Mouse (Mus musculus): ENCODE measurements around the gene Nrxn1. TPM values are rescaled to one million over a fixed set of nuclear protein-coding genes. Genes with fewer than 3 reads are reported as not detected.

The Nrxn1 gene
- 0.05 TPM for polyA plus RNA-seq (2012; fragmentation: generic; extraction: Trizol)

- H3K4me3 ChIP-seq = no peak within 1 kb of the TSS
Observed at GRCm38 (mm10) chr17:91093042-91093080, at the start of gene Nrxn1. TSS of gene Nrxn1 (minus strand) at chr17:91093071.

GRCm38 (mm10) chr17:91136859-91137258 lies 44.0 kb upstream of the Nrxn1 start:
- H3K4me2 ChIP-seq (ENCODE audit: low read depth) = no peak overlapping the region
- no peaks in the 10 kb centered on the region for H3K36me3 ChIP-seq (ENCODE audit: control insufficient read depth, insufficient read depth)
- no peaks in the 10 kb centered on the region for H3K27me3 ChIP-seq (ENCODE audit: control insufficient read depth, insufficient read depth, insufficient read length)
- no peak overlapping the region for H3K4me3 ChIP-seq
- H3K79me2 ChIP-seq (ENCODE audit: control insufficient read depth, insufficient read depth) = no peaks in the 10 kb centered on the region
- no peak overlapping the region for H3ac ChIP-seq (ENCODE audit: control insufficient read depth, insufficient read length)
- TF ChIP-seq POLR2A (IDR thresholded peaks at IDR 0.05; ENCODE audit: insufficient read length, low read depth) (no peak), MAX (IDR thresholded peaks at IDR 0.05; ENCODE audit: low read depth) (no peak), POLR2AphosphoS2 (IDR thresholded peaks at IDR 0.05; ENCODE audit: insufficient read length, low read depth) (no peak), CEBPB (IDR thresholded peaks at IDR 0.05; ENCODE audit: insufficient read depth, poor library complexity, severe bottlenecking) (no peak), TCF12 (IDR thresholded peaks at IDR 0.05; ENCODE audit: insufficient read depth, poor library complexity, severe bottlenecking) (no peak), MYOD1 (IDR thresholded peaks at IDR 0.05; ENCODE audit: control insufficient read depth in 1 of 3, insufficient read length in 2 of 3, low read depth in 2 of 3) (no peak), TCF3 (IDR thresholded peaks at IDR 0.05; ENCODE audit: insufficient read length, low read depth) (no peak), SRF (IDR thresholded peaks at IDR 0.05; ENCODE audit: control insufficient read depth, insufficient read length, low read depth) (no peak), MYOG (IDR thresholded peaks at IDR 0.05; ENCODE audit: control insufficient read depth in 1 of 3, insufficient read depth in 1 of 3, insufficient read length in 2 of 3, low read depth in 2 of 3) (no peak), REST (IDR thresholded peaks at IDR 0.05; ENCODE audit: insufficient read depth, insufficient read length) (no peak), USF1 (IDR thresholded peaks at IDR 0.05; ENCODE audit: low read depth) (no peak), E2F4 (IDR thresholded peaks at IDR 0.05; ENCODE audit: insufficient read depth) (no peak)

More at GRCm38 (mm10) chr17:91093042-91093080, at the start of gene Nrxn1:
- Histone ChIP-seq H3K79me2 (ENCODE audit: control insufficient read depth, insufficient read depth) (no peaks in the 10 kb centered on the region), H3K36me3 (ENCODE audit: control insufficient read depth, insufficient read depth) (no peaks in the 10 kb centered on the region), H3K27me3 (ENCODE audit: control insufficient read depth, insufficient read depth, insufficient read length) (no peaks in the 10 kb centered on the region), H3ac (ENCODE audit: control insufficient read depth, insufficient read length) (no peak within 1 kb of the TSS), H3K4me2 (ENCODE audit: low read depth) (peak within 1 kb of the TSS; percentile 65)
- TF ChIP-seq POLR2AphosphoS2 (IDR thresholded peaks at IDR 0.05; ENCODE audit: insufficient read length, low read depth) (no peak), MYOD1 (IDR thresholded peaks at IDR 0.05; ENCODE audit: control insufficient read depth in 1 of 3, insufficient read length in 2 of 3, low read depth in 2 of 3) (no peak), E2F4 (IDR thresholded peaks at IDR 0.05; ENCODE audit: insufficient read depth) (no peak), SRF (IDR thresholded peaks at IDR 0.05; ENCODE audit: control insufficient read depth, insufficient read length, low read depth) (no peak), TCF12 (IDR thresholded peaks at IDR 0.05; ENCODE audit: insufficient read depth, poor library complexity, severe bottlenecking) (no peak), USF1 (IDR thresholded peaks at IDR 0.05; ENCODE audit: low read depth) (no peak), MAX (IDR thresholded peaks at IDR 0.05; ENCODE audit: low read depth) (no peak), POLR2A (IDR thresholded peaks at IDR 0.05; ENCODE audit: insufficient read length, low read depth) (no peak), REST (IDR thresholded peaks at IDR 0.05; ENCODE audit: insufficient read depth, insufficient read length) (no peak), TCF3 (IDR thresholded peaks at IDR 0.05; ENCODE audit: insufficient read length, low read depth) (no peak), MYOG (IDR thresholded peaks at IDR 0.05; ENCODE audit: control insufficient read depth in 1 of 3, insufficient read depth in 1 of 3, insufficient read length in 2 of 3, low read depth in 2 of 3) (no peak), CEBPB (IDR thresholded peaks at IDR 0.05; ENCODE audit: insufficient read depth, poor library complexity, severe bottlenecking) (no peak)

- no peaks in the 10 kb centered on the region for H3K36me3 ChIP-seq (ENCODE audit: control insufficient read depth, insufficient read depth)
- no peak for TF ChIP-seq MAX (IDR thresholded peaks at IDR 0.05; ENCODE audit: low read depth)
- no peak for TF ChIP-seq TCF3 (IDR thresholded peaks at IDR 0.05; ENCODE audit: insufficient read length, low read depth)
- TF ChIP-seq SRF (IDR thresholded peaks at IDR 0.05; ENCODE audit: control insufficient read depth, insufficient read length, low read depth) = no peak
- no peak for TF ChIP-seq USF1 (IDR thresholded peaks at IDR 0.05; ENCODE audit: low read depth)
- no peak for TF ChIP-seq MYOG (IDR thresholded peaks at IDR 0.05; ENCODE audit: control insufficient read depth in 1 of 3, insufficient read depth in 1 of 3, insufficient read length in 2 of 3, low read depth in 2 of 3)
- no peak for TF ChIP-seq REST (IDR thresholded peaks at IDR 0.05; ENCODE audit: insufficient read depth, insufficient read length)
- no peak for TF ChIP-seq TCF12 (IDR thresholded peaks at IDR 0.05; ENCODE audit: insufficient read depth, poor library complexity, severe bottlenecking)
- no peak for TF ChIP-seq POLR2AphosphoS2 (IDR thresholded peaks at IDR 0.05; ENCODE audit: insufficient read length, low read depth)
- TF ChIP-seq POLR2A (IDR thresholded peaks at IDR 0.05; ENCODE audit: insufficient read length, low read depth) = no peak
- no peak for TF ChIP-seq E2F4 (IDR thresholded peaks at IDR 0.05; ENCODE audit: insufficient read depth)
- no peak for TF ChIP-seq MYOD1 (IDR thresholded peaks at IDR 0.05; ENCODE audit: control insufficient read depth in 1 of 3, insufficient read length in 2 of 3, low read depth in 2 of 3)
Observed at GRCm38 (mm10) chr17:91112880-91113628, 20.2 kb upstream of the Nrxn1 start.

GRCm38 (mm10) chr17:91112085-91112484 lies 19.2 kb upstream of the Nrxn1 start:
- Histone ChIP-seq H3K4me3 (no peak overlapping the region), H3K79me2 (ENCODE audit: control insufficient read depth, insufficient read depth) (no peaks in the 10 kb centered on the region), H3K27me3 (ENCODE audit: control insufficient read depth, insufficient read depth, insufficient read length) (no peaks in the 10 kb centered on the region), H3ac (ENCODE audit: control insufficient read depth, insufficient read length) (no peak overlapping the region), H3K36me3 (ENCODE audit: control insufficient read depth, insufficient read depth) (no peaks in the 10 kb centered on the region), H3K4me2 (ENCODE audit: low read depth) (no peak overlapping the region)
- TF ChIP-seq USF1 (IDR thresholded peaks at IDR 0.05; ENCODE audit: low read depth) (no peak), CEBPB (IDR thresholded peaks at IDR 0.05; ENCODE audit: insufficient read depth, poor library complexity, severe bottlenecking) (no peak), POLR2AphosphoS2 (IDR thresholded peaks at IDR 0.05; ENCODE audit: insufficient read length, low read depth) (no peak), REST (IDR thresholded peaks at IDR 0.05; ENCODE audit: insufficient read depth, insufficient read length) (no peak), MYOD1 (IDR thresholded peaks at IDR 0.05; ENCODE audit: control insufficient read depth in 1 of 3, insufficient read length in 2 of 3, low read depth in 2 of 3) (no peak), POLR2A (IDR thresholded peaks at IDR 0.05; ENCODE audit: insufficient read length, low read depth) (no peak), TCF3 (IDR thresholded peaks at IDR 0.05; ENCODE audit: insufficient read length, low read depth) (no peak), E2F4 (IDR thresholded peaks at IDR 0.05; ENCODE audit: insufficient read depth) (no peak), SRF (IDR thresholded peaks at IDR 0.05; ENCODE audit: control insufficient read depth, insufficient read length, low read depth) (no peak), MAX (IDR thresholded peaks at IDR 0.05; ENCODE audit: low read depth) (no peak), TCF12 (IDR thresholded peaks at IDR 0.05; ENCODE audit: insufficient read depth, poor library complexity, severe bottlenecking) (no peak), MYOG (IDR thresholded peaks at IDR 0.05; ENCODE audit: control insufficient read depth in 1 of 3, insufficient read depth in 1 of 3, insufficient read length in 2 of 3, low read depth in 2 of 3) (no peak)

More at GRCm38 (mm10) chr17:91112880-91113628, 20.2 kb upstream of the Nrxn1 start:
- Histone ChIP-seq H3K27me3 (ENCODE audit: control insufficient read depth, insufficient read depth, insufficient read length) (no peaks in the 10 kb centered on the region), H3K4me3 (no peak overlapping the region), H3K4me2 (ENCODE audit: low read depth) (no peak overlapping the region), H3K79me2 (ENCODE audit: control insufficient read depth, insufficient read depth) (no peaks in the 10 kb centered on the region), H3ac (ENCODE audit: control insufficient read depth, insufficient read length) (no peak overlapping the region)
